Mouse (Mus musculus) megakaryocyte, embryonic 14.5 days (primary cell): ENCODE results near the gene Cnpy1.

ENCODE experiments used
- FLI1 ChIP-seq: IDR thresholded peaks from 2 replicates; pipeline ENCODE4 v1.6.1; 2012; ENCODE audit warnings: low read length, inconsistent platforms, mixed read lengths
- GATA1 ChIP-seq: IDR thresholded peaks from 3 replicates; pipeline ENCODE4 v1.6.1; 2012; ENCODE audit warnings: mixed read lengths, low read length, inconsistent platforms, borderline replicate concordance

- TF ChIP-seq GATA1 (no peak), FLI1 (no peak)
These were observed 36.7 kb downstream of the Cnpy1 start for GRCm38 (mm10) chr5:28208726-28209520.
